Mouse (Mus musculus) megakaryocyte, embryonic 14.5 days (primary cell): ENCODE results near the gene Wnt9a.

ENCODE experiments used
- FLI1 ChIP-seq: IDR thresholded peaks from 2 replicates; pipeline ENCODE4 v1.6.1; 2012; ENCODE audit warnings: low read length, inconsistent platforms, mixed read lengths
- GATA1 ChIP-seq: IDR thresholded peaks from 3 replicates; pipeline ENCODE4 v1.6.1; 2012; ENCODE audit warnings: mixed read lengths, low read length, inconsistent platforms, borderline replicate concordance

GRCm38 (mm10) chr11:59337955-59338735, 31.4 kb downstream of the Wnt9a start:
- TF ChIP-seq GATA1 (no peak), FLI1 (no peak)
